Comparison of ENCODE assay signal across 8 mouse cellular contexts in genomic region chr2:167189291-167190075, GRCm38 (mm10). TPM values are rescaled to one million over a fixed set of nuclear protein-coding genes. Genes with fewer than 3 reads are reported as not detected.
DNase-seq lines count a peak whose midpoint lies in the region; ATAC-seq and TF ChIP-seq lines count a peak whose summit lies in the region.

No protein-coding gene starts in this region.

- H3K36me3 ChIP-seq in heart, embryonic 16.5 days (ENCODE audit: control insufficient read depth, insufficient read depth), result no peaks in the 10 kb centered on the region
- H3K36me3 ChIP-seq in midbrain, embryonic 11.5 days (ENCODE audit: control insufficient read depth, insufficient read depth, low read length), result no peaks in the 10 kb centered on the region

- peaks cover 5% of the 10 kb centered on the region; the same call in 1 of the 2 replicates for H3K9me3 ChIP-seq in heart, embryonic 16.5 days (replicated peaks; ENCODE audit: control insufficient read depth, low read length)
- H3K9me3 ChIP-seq in midbrain, embryonic 11.5 days (ENCODE audit: control insufficient read depth, low read length), result no peaks in the 10 kb centered on the region

- H3K4me2 ChIP-seq in heart, embryonic 16.5 days (ENCODE audit: low read depth, low read length), result peak overlapping the region; percentile 87
- peak overlapping the region; percentile 81 for H3K4me2 ChIP-seq in midbrain, embryonic 11.5 days

- peak overlapping the region; percentile 96 for H3K27ac ChIP-seq in cortical plate, adult 2 months (ENCODE audit: insufficient read depth, low read length)
- H3K27ac ChIP-seq in heart, embryonic 16.5 days (ENCODE audit: low read length), result no peak overlapping the region
- no peak overlapping the region for H3K27ac ChIP-seq in midbrain, embryonic 11.5 days (ENCODE audit: low read depth, low read length)

- peak; percentile 21 to 40 for DNase-seq in adrenal gland, adult 18-20 months (ENCODE audit: low spot score in 2 of 2)
- no peak for DNase-seq in adrenal gland, postnatal 4 days (ENCODE audit: low spot score in 2 of 2)
- peak; percentile 21 for DNase-seq in A20 (ENCODE audit: low read depth, low spot score)
- DNase-seq in kidney, postnatal 4 days, result peak; percentile 52 to 69
- DNase-seq in midbrain, embryonic 11.5 days (ENCODE audit: low spot score, missing footprints), result peak; percentile 93
- no peak for DNase-seq in frontal cortex, postnatal 25 days (ENCODE audit: low spot score in 2 of 2)

- 3% methylated on average over 46 of the region's 91 CpGs for WGBS in heart, embryonic 16.5 days
- WGBS in midbrain, embryonic 11.5 days, result under 1% methylated on average over 39 of the region's 91 CpGs

- H3K27me3 ChIP-seq in heart, embryonic 16.5 days (ENCODE audit: control insufficient read depth, insufficient read depth, low read length), result peaks cover 54% of the 10 kb centered on the region
- H3K27me3 ChIP-seq in midbrain, embryonic 11.5 days (ENCODE audit: control insufficient read depth, insufficient read depth, low read length), result peaks cover 33% of the 10 kb centered on the region

- ATAC-seq in heart, embryonic 16.5 days (replicated peaks; ENCODE audit: extremely low read depth, insufficient read depth, low FRiP score), result peak; percentile 37
- ATAC-seq in midbrain, embryonic 11.5 days (ENCODE audit: low FRiP score), result peak; percentile 72

- H3K4me3 ChIP-seq in cortical plate, adult 2 months (ENCODE audit: insufficient read depth, low read length), result peak overlapping the region; percentile 90
- H3K4me3 ChIP-seq in heart, embryonic 16.5 days (ENCODE audit: low read length), result peak overlapping the region; percentile 58
- H3K4me3 ChIP-seq in midbrain, embryonic 11.5 days (ENCODE audit: low read depth, low read length), result peak overlapping the region; percentile 60

- TF ChIP-seq CTCF in cortical plate, adult 2 months (IDR thresholded peaks at IDR 0.05; ENCODE audit: extremely low read depth, insufficient read depth, low read length), result no peak

- peaks cover 11% of the 10 kb centered on the region for H3K4me1 ChIP-seq in cortical plate, adult 2 months (ENCODE audit: control insufficient read depth, insufficient read depth, low read length)
- peaks cover 6% of the 10 kb centered on the region for H3K4me1 ChIP-seq in heart, embryonic 16.5 days (ENCODE audit: control insufficient read depth, insufficient read depth, low read length)
- peaks cover 7% of the 10 kb centered on the region for H3K4me1 ChIP-seq in midbrain, embryonic 11.5 days (ENCODE audit: control insufficient read depth, insufficient read depth, low read length)

- peak overlapping the region; percentile 65 for H3K9ac ChIP-seq in heart, embryonic 16.5 days (ENCODE audit: low read length)
- peak overlapping the region; percentile 63 for H3K9ac ChIP-seq in midbrain, embryonic 11.5 days (ENCODE audit: low read length)

- no peak for TF ChIP-seq POLR2A in cortical plate, adult 2 months (IDR thresholded peaks at IDR 0.05; ENCODE audit: extremely low read depth, insufficient read depth, low read length)

RNA-seq across cellular contexts. Expression of gene Kcnb1, which starts 0.5 kb away (rescaled TPM):
- total RNA-seq in adrenal gland, adult 18-20 months (2021), result 10 to 100 TPM; 17.6 to 46.0 TPM
- 10 to 100 TPM; 15.8 to 17.0 TPM for total RNA-seq in adrenal gland, postnatal 4 days (2021)
- polyA plus RNA-seq in cortical plate, adult 2 months (2012; rRNA removed), result 63.5 and 68.7 TPM in 2 replicates
- polyA plus RNA-seq in heart, embryonic 16.5 days (2015; fragmentation: Nextera tagmentation; extraction: Ambion mirVana), result 0.43 and 0.45 TPM in 2 replicates
- polyA plus RNA-seq in midbrain, embryonic 11.5 days (2014; fragmentation: Nextera tagmentation; extraction: Ambion mirVana), result 0.75 and 0.96 TPM in 2 replicates

RNA-seq across cellular contexts. Expression of gene Ptgis, which starts 50.9 kb away (rescaled TPM):
- total RNA-seq in adrenal gland, adult 18-20 months (2021), result 10 to 100 TPM; 19.3 to 31.8 TPM
- total RNA-seq in adrenal gland, postnatal 4 days (2021), result 10 to 100 TPM; 21.5 to 22.3 TPM
- polyA plus RNA-seq in cortical plate, adult 2 months (2012; rRNA removed), result 2.0 and 2.1 TPM in 2 replicates
- polyA plus RNA-seq in heart, embryonic 16.5 days (2015; fragmentation: Nextera tagmentation; extraction: Ambion mirVana), result 20.4 and 21.4 TPM in 2 replicates
- 9.4 and 11.2 TPM in 2 replicates for polyA plus RNA-seq in midbrain, embryonic 11.5 days (2014; fragmentation: Nextera tagmentation; extraction: Ambion mirVana)

Comparison
In these comparisons a context has a peak if more than half of its experiments do, and no peak if none do; other contexts are left out.
1. DNase-seq: peak in adrenal gland, adult 18-20 months (2 of 2), A20 (single experiment), kidney, postnatal 4 days (2 of 2) and midbrain, embryonic 11.5 days (single experiment); none in adrenal gland, postnatal 4 days (0 of 2) and frontal cortex, postnatal 25 days (0 of 2).
2. RNA of gene Kcnb1, which starts 0.5 kb away (polyA plus RNA-seq): 63.5 to 68.7 TPM in cortical plate, adult 2 months; 0.75 to 0.96 TPM in midbrain, embryonic 11.5 days and 0.43 to 0.45 TPM in heart, embryonic 16.5 days; every median in the first group is over 10 times any median in the second.
3. Peak in every context shown above with its lines, with median percentiles within 50 percentile points of each other: H3K4me3 ChIP-seq.